Mouse (Mus musculus) macrophage (primary cell): ENCODE results near the gene Adrb1. TPM values are rescaled to one million over a fixed set of nuclear protein-coding genes. Genes with fewer than 3 reads are reported as not detected.

Experiments used
- H3K27ac ChIP-seq: fragments of 350-480 bp; formaldehyde crosslinking; 2 replicates; pipeline ENCODE4 v1.9.0; 2021
- H3K36me3 ChIP-seq: fragments of 350-480 bp; formaldehyde crosslinking; 2 replicates; pipeline ENCODE4 v1.9.0; 2021; ENCODE audit errors: inconsistent target
- H3K4me3 ChIP-seq: fragments of 350-480 bp; formaldehyde crosslinking; 2 replicates; pipeline ENCODE4 v1.9.0; 2021; ENCODE audit errors: inconsistent target
- H3K79me2 ChIP-seq: fragments of 350-480 bp; formaldehyde crosslinking; 2 replicates; pipeline ENCODE4 v1.9.0; 2021; ENCODE audit errors: inconsistent target
- WGBS: methylation state at CpG from one replicate; pipeline ENCODE4 v1.1.7; 2026; ENCODE audit warnings: inconsistent platforms; ENCODE audit not compliant: missing documents; 5-methylcytosine and 5-hydroxymethylcytosine counted together
- polyA plus RNA-seq: library from polyadenylated mRNA; stranded (reverse); fragments of 250-400 nt; gene quantifications from 3 replicates; pipeline ENCODE4 v1.2.4, GENCODE M21; 2018; ENCODE audit warnings: inconsistent platforms

Adrb1 gene
- polyA plus RNA-seq, 1 experiment from 2014 or later, result 0.19 TPM

DNA sequence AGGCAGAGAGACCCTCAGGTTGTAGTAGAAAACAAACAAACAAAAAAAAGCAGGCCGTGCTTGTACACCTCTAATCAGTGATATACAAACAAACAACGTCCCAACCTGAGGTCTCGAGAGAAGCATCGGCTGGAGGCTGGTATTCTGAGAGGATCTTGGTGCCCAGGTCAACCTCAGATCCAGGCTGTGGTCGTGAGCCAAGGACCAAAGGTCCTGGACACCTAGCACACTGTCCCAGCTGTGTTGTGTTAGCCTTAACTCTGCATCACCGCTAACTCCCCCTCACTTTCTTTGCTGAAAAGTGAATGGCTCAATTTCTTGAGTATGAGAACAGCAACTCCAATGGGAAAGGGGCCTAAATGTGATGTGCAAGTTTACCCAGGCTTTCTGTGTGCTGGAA lies 32.5 kb upstream of the Adrb1 start:
- H3K4me3 ChIP-seq, result no peak overlapping the region
- H3K79me2 ChIP-seq, result no peaks in the 10 kb centered on the region
- 96% methylated on average over 6 of the region's 6 CpGs for WGBS
- H3K36me3 ChIP-seq, result no peaks in the 10 kb centered on the region
- no peak overlapping the region for H3K27ac ChIP-seq

DNA sequence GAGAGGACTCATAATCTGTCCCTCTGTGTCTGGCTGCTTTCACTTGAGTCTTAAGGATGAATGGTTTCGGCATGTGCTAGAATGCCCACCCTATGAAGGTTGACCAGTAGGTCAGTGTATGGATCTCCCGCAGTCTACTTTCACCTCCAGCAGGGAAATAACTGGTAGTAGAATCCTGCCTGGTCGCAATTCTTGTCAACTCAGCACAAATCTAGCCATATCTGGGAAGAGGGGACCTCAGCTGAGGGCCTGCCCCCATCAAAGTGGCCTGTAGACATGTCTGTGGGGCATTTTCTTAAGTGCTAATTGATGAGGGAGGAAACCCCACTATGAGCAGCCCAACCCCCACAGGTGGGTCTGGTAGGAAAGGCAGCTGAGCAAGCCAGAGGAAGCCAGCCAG lies 30.9 kb upstream of the Adrb1 start:
- Histone ChIP-seq H3K79me2 (no peaks in the 10 kb centered on the region), H3K36me3 (no peaks in the 10 kb centered on the region), H3K4me3 (no peak overlapping the region), H3K27ac (no peak overlapping the region)
- WGBS, result 91% methylated on average over 3 of the region's 3 CpGs

DNA sequence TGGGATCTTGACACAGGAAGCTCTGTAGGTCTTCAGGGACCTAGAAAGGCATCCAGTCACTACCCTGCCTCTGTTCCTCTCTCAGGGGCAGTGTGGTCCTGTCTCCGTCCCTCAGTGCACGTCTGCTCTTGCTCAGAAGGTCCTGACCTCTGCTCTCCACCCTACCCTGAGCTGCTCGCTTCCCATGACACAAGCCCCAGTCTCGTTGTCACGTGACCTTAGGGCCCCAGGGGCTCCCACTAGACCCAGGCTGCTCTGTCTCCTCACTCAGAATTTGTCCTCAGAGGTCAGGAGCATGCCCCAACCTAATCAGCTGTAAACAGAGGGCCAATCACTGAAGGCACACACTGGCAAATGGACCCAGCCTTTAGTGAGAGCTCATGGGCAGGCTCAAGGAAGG lies 29.5 kb upstream of the Adrb1 start:
- Histone ChIP-seq H3K79me2 (no peaks in the 10 kb centered on the region), H3K27ac (no peak overlapping the region), H3K4me3 (no peak overlapping the region), H3K36me3 (no peaks in the 10 kb centered on the region)
- WGBS, result 89% methylated on average over 5 of the region's 5 CpGs

DNA sequence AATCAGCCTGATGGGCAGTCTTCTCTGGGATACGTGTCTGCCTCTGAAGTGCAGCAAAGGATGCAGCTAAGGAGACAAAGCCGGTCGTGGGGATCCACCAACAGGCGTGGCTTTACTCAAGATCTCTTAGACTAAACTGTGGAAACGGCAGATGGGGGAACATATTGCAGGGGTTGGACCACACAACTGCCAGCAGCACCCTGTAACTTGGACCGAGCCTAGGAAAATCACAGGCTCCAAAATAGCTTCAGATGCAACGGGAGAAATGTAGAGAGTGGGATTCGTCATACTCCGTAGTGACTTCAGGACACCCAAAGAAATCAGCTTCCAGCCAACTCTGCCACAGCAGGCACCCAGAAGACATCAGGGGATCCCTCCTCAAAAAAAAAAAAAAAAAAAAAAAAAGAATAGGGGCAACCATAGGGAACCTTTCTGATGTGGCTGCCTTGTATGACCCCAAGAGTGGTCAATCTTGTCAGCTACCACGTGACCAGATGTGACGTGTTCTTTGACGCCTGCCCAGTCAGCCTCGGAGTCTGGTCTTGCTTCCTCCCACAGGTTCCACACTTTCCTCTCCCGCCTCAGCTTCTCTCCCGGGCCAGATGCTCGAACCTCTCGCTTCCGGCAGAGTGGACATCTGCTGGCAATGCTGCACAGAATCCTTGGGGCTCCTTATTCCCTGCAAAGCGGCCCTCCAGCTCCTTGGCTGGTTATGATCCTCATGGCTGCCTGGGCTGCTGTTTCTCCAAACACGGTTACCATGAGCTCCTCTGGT lies 24.4 kb upstream of the Adrb1 start:
- Histone ChIP-seq H3K79me2 (no peaks in the 10 kb centered on the region), H3K4me3 (no peak overlapping the region), H3K36me3 (no peaks in the 10 kb centered on the region), H3K27ac (no peak overlapping the region)
- WGBS, result 92% methylated on average over 18 of the region's 20 CpGs

DNA sequence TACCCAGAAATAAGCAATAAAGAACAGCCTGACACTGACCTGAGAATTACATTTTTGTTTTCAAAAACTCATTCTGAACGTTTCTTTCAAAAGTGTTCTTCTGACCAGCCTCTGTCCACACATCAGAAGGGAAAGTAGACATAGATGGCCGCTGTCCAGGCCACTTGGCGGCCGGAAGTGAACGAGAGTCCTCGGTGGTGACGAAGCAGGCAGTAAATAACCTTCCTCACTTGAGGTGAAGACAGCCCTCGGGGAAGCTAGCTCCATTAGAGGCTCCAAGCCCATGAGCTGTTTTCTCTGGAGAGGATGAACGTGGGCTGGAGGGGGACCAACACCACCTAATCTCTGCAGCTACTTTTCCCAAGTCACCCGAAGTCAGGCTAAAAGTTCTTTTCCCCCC lies 21.2 kb upstream of the Adrb1 start:
- H3K79me2 ChIP-seq, result no peaks in the 10 kb centered on the region
- H3K4me3 ChIP-seq, result no peak overlapping the region
- H3K27ac ChIP-seq, result no peak overlapping the region
- WGBS, result 51% methylated on average over 10 of the region's 10 CpGs
- H3K36me3 ChIP-seq, result no peaks in the 10 kb centered on the region

DNA sequence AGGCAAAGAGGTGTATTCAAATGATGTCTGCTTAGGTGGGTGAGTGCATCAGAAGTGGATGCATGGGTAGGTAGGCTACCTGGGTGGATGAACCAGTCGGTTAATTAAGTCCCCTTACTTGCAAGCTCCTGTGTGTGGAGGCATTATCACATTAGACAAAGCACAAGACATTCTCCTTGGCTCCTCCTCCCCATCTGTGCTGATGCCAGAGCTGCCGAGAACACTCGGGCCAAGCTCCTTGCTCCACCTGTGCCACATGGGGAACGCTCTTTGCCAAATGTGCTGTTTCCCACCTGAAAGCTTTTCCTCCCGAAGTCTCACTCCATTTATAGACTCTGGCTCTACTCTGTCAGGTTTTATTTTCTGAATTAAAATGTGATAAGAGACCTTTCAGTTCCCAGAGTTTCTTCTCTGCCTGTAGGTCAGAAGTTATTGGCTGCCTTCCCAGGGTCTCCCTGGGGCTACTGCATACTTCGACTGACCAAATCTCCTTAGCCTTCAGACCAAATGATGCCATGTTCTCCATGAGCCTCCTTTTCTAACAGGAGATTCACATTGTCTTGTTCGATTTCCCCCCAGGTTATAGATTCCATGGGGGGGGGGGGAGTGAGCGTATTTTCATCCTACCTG lies 20.5 kb upstream of the Adrb1 start:
- Histone ChIP-seq H3K79me2 (no peaks in the 10 kb centered on the region), H3K27ac (no peak overlapping the region), H3K4me3 (no peak overlapping the region), H3K36me3 (no peaks in the 10 kb centered on the region)
- WGBS, result 92% methylated on average over 8 of the region's 8 CpGs

DNA sequence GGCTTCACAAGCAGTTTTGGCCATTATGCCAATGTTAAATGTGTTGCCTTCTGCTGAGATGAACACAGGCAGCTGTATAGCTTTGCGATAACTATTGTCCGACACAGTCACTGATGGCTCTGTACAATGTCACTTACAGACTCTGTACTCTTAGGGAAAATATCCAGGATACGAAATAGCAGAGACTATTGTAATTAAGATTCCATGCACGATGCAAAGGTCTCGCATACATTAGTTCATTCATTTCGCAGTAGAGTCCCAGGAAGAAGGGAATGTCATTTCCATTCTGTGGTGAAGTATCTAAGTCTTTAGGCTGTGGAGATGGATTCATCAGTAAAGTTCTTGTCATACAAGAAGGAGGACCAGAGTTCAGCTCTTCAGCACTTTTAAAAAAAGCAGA lies 20.0 kb upstream of the Adrb1 start:
- 97% methylated on average over 6 of the region's 6 CpGs for WGBS
- Histone ChIP-seq H3K36me3 (no peaks in the 10 kb centered on the region), H3K4me3 (no peak overlapping the region), H3K27ac (no peak overlapping the region), H3K79me2 (no peaks in the 10 kb centered on the region)

DNA sequence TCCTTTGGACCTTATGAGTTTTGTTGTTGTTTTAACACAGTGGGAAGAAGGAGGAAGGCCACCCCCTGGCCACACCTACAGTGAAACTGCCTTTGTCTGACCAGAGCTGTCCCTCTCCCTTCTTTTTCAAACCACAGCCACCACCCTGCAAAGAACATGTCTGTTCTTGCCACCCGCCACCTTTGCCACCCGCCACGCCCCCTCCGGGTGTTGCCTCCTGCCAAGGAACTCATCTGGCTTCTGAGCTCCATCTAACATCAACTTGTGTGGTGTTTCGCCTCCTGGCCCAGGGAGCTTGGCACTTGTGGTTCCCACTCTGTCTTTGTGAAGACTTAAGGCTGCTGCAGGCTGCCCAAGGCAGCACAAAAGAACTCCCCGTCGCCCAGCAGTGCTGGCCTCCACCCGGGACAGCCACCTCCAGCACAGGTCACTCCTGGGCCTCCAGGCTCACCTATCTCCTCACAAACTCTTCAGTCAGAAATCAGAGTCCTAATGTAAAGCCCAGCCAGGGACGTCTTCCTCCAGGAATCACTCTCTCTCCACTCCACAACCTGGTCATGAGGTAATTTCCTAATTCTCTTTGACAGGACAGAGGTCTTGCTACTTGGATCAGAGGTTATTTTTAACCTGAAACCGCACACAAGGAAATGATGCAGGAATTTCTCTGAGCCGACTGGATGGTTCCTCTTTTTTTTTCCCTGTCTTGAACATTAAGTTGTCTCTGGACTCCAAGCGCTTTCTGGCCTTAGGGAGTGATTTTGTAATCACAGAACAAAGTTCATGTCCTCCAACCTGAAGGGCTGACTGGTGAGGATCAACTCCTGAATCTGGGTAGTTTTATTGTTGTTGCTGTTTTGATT lies 18.5 kb upstream of the Adrb1 start:
- Histone ChIP-seq H3K4me3 (no peak overlapping the region), H3K27ac (peak overlapping the region; percentile 46), H3K79me2 (no peaks in the 10 kb centered on the region), H3K36me3 (no peaks in the 10 kb centered on the region)
- WGBS, result 13% methylated on average over 12 of the region's 12 CpGs

DNA sequence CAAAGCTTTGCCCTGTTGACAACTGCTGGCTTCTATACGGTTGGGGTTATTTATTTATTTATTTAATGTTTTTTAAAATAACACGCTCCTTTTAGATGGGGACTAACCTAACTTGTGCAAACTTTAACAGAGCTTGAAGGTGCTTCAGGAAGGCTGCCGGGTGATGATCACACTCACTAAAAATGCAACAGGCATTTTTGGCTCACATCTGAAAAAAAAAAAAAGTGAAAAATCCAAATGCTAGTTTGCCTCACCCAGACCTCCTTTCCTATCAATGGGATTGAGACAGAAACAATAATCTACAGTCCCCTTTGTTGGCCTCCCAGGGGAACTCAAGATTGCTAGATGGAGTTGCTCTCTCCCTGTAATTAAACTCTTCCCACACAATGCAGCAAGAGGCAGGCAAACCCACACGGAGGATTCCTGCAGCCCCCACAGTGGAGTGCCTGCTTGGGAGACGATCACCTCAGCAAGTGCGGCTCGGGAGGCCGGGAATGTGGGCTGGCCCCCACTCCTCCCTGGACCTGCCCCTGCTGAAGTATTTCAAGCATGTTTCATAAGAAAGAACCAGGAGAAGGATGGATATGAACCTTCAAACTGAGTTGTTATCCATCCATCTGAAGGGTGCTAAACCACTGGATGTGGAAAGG lies 16.8 kb upstream of the Adrb1 start:
- 80% methylated on average over 8 of the region's 8 CpGs for WGBS
- no peaks in the 10 kb centered on the region for H3K36me3 ChIP-seq
- H3K79me2 ChIP-seq, result no peaks in the 10 kb centered on the region
- no peak overlapping the region for H3K4me3 ChIP-seq
- no peak overlapping the region for H3K27ac ChIP-seq

DNA sequence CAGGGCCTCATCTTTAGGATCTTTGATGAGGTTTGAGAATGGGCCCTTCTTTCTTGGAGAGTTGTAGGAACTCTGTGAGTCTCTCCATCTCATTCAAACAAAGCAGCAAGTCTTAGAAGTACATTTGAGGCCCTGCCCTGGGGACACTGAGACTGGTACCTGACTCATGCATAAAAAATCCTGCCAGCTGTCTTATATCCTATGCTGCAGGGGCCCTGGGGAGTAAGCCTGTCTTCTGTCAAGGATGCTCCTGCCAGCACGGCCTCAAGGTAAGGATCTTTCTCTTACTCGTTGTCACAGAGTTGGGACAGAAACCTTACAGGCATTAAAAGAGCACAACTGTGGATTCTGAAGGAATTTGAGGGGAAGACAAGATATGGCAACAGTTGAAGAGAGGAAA lies 13.2 kb upstream of the Adrb1 start:
- no peaks in the 10 kb centered on the region for H3K36me3 ChIP-seq
- no peaks in the 10 kb centered on the region for H3K79me2 ChIP-seq
- no peak overlapping the region for H3K27ac ChIP-seq
- H3K4me3 ChIP-seq, result no peak overlapping the region
- 81% methylated on average over 2 of the region's 2 CpGs for WGBS

DNA sequence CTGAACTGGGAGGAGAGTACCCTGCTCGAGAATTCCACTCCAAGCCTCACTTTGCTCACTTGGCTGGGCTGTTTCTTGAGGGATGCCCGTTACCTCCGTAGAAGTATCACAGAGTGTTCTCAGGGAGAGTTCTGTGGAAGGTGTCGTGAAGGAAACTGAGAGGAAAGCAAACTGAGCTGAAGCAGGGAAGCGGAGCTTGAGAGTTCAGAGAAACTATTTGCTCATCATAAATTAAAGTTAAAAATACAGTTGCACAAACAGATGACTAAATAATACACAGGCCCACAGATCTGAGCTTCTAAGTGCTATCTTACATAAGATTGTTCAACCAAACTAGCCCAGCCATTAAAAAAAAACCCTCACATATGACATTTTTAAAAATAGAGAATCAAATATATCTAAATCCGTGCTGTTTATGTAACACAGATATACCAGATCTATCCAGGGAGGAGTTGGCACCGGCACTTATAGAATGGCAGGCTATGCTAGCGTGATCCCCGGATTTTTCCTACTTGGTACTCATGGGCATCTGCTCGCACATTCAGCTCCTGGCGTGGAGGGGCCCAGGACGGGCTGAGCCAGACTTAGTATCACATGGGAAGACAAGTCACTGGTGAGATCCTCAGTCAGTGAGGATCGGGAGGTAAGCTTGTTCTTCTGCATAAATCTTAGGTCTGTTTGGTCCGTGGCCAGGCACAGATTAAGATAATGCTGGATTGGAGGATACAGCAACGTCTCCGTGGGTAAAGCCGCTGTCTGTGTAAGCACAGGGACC lies 11.7 kb upstream of the Adrb1 start:
- Histone ChIP-seq H3K4me3 (no peak overlapping the region), H3K36me3 (no peaks in the 10 kb centered on the region), H3K27ac (no peak overlapping the region), H3K79me2 (no peaks in the 10 kb centered on the region)
- 93% methylated on average over 17 of the region's 17 CpGs for WGBS

DNA sequence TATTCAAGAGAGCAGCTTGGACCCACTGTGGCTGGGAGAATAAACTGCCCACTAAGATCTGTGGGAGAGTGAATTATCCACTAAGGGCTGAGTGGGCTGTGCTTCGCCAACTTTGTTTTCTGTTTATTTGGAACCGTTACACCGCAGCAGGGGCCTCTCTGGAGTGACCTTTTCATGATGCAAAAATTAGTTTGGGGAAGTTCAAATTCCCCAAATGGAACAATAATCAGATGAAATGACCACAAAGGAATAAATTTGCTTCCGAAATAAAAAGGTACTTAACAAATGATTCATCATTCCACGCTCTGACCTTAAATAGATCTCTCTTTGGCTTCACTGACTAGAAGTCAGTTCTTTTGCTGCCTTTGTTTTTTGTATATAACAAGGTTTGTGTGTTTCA lies 8.4 kb upstream of the Adrb1 start:
- whole genome bisulfite sequencing, result 81% methylated on average over 5 of the region's 5 CpGs
- H3K36me3 ChIP-seq, result no peaks in the 10 kb centered on the region

DNA sequence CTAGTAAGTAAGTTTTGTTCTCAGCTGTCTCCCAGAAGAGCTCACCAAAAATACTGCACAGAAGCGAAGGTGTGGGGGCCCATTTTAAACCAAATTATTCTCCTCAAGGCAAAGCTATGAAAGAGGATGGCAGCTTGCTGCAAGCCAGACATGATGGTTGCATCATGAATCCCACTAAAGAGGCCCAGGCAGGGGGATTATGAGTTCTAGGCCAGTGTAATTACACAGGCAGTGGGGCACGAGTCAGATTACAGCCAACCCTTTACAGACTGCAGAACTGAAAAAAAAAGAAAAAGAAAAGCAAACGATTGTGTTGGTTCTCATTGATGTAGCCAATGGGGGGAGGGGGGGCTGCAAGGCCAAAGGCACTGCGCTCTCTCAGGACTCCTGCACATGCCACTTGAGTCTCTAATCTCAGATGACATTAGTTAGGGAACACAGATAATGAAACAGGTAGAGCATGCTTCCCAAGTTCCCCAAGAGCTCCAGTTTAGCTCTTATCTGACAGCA lies 7.3 kb upstream of the Adrb1 start:
- H3K36me3 ChIP-seq, result no peaks in the 10 kb centered on the region
- WGBS, result 85% methylated on average over 4 of the region's 4 CpGs
- H3K27ac ChIP-seq, result no peak overlapping the region
- H3K79me2 ChIP-seq, result no peaks in the 10 kb centered on the region
- H3K4me3 ChIP-seq, result no peak overlapping the region

More for the DNA sequence above, 8.4 kb upstream of the Adrb1 start:
- H3K4me3 ChIP-seq, result no peak overlapping the region
- no peak overlapping the region for H3K27ac ChIP-seq
- no peaks in the 10 kb centered on the region for H3K79me2 ChIP-seq

DNA sequence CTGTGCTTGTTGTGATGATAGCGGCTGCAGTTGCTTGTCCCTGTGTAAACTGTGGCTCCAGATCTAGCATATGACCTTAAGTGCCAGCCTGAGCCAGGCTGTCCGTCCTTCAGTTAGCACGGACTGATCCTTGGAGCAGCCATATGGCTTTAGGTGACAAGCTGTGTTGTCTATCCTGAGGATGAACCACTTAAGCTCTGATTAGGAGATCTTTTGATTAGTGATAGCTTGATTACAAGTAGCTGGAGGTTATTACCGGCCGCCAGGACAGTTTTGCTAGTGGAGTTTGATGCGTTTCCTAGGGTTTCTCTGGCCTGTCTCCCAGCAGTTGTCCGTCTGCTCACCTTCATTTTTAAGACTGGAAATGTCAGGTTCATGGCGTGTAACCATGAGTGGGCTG lies 4.0 kb upstream of the Adrb1 start:
- Histone ChIP-seq H3K79me2 (no peaks in the 10 kb centered on the region), H3K4me3 (no peak overlapping the region)
- WGBS, result 90% methylated on average over 7 of the region's 8 CpGs

More for the DNA sequence above, 4.0 kb upstream of the Adrb1 start:
- Histone ChIP-seq H3K36me3 (no peaks in the 10 kb centered on the region), H3K27ac (no peak overlapping the region)
